Mouse (Mus musculus) heart, embryonic 16.5 days (tissue): ENCODE measurements around the gene Slc25a36. TPM values are rescaled to one million over a fixed set of nuclear protein-coding genes. Genes with fewer than 3 reads are reported as not detected.
A peak's percentile ranks its signal among the peaks of the same experiment; 100 is the strongest.

ENCODE experiments used
- ATAC-seq: fragments of 200-750 bp; cut with Nextera tagmentation; replicated peaks from 2 replicates; pipeline ENCODE4 v1.8.0; 2017; ENCODE audit warnings: moderate number of reproducible peaks; ENCODE audit not compliant: insufficient read depth, low FRiP score; ENCODE audit errors: extremely low read depth
- H3K27ac ChIP-seq: fragments of 300-500 bp; sonication (generic); 2 replicates; pipeline ENCODE4 v1.5.1; 2014; ENCODE audit warnings: mild to moderate bottlenecking, low read length, control low read depth, moderate library complexity
- H3K27me3 ChIP-seq: fragments of 300-500 bp; sonication (generic); 2 replicates; pipeline ENCODE4 v1.6.1; 2014; ENCODE audit warnings: low read length, mixed read lengths; ENCODE audit not compliant: control insufficient read depth, insufficient read depth
- H3K36me3 ChIP-seq: fragments of 300-500 bp; sonication (generic); 2 replicates; pipeline ENCODE4 v1.6.1; 2014; ENCODE audit not compliant: control insufficient read depth, insufficient read depth
- H3K4me1 ChIP-seq: fragments of 300-500 bp; sonication (generic); 2 replicates; pipeline ENCODE4 v1.6.1; 2014; ENCODE audit warnings: low read length, mixed read lengths; ENCODE audit not compliant: control insufficient read depth, insufficient read depth
- H3K4me2 ChIP-seq: fragments of 300-500 bp; sonication (generic); 2 replicates; pipeline ENCODE4 v1.6.1; 2014; ENCODE audit warnings: low read depth, mild to moderate bottlenecking, control low read depth, low read length
- H3K4me3 ChIP-seq: fragments of 300-500 bp; sonication (generic); 2 replicates; pipeline ENCODE4 v1.5.1; 2014; ENCODE audit warnings: mild to moderate bottlenecking, control low read depth, low read length
- H3K9ac ChIP-seq: fragments of 300-500 bp; sonication (generic); 2 replicates; pipeline ENCODE4 v1.6.1; 2014; ENCODE audit warnings: low read length, control low read depth
- H3K9me3 ChIP-seq: fragments of 300-500 bp; sonication (generic); replicated peaks from 2 replicates; pipeline ENCODE4 v1.6.1; 2016; ENCODE audit warnings: low read length; ENCODE audit not compliant: control insufficient read depth
- WGBS: fragments of 180-500 bp; shearing (Covaris S2); extraction: QIAGEN DNeasy Blood & Tissue Kit; methylation state at CpG from one replicate; pipeline ENCODE4 v1.1.7; 2014; 5-methylcytosine and 5-hydroxymethylcytosine counted together
- polyA plus RNA-seq: library from polyadenylated mRNA; unstranded; fragments of >200 nt; fragmentation: Nextera tagmentation; extraction: Ambion mirVana; gene quantifications from 2 replicates; pipeline ENCODE4 v1.2.1, GENCODE M21; 2015

Gene Slc25a36
- polyA plus RNA-seq, 1 experiment from 2014 or later = 42.3 TPM

DNA sequence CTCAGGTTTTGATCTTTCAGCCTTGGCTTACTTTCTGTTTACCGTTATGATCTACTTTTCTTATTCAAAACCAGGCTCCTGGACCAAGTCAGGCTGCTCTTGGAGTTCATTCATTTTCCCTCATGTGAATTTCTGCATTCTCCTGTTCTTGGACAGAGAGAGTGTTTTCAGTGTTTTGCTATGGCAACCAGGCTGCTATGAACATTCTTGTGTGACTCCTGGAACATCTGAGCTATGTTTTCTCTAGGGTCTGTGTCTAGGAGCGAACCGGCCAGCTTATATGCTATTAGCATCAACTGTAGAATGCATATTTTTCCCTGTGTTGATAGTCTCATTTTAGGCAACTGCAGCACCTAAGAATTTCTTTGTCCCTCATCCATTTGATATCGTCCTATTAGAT, 45.1 kb downstream of the Slc25a36 start:
- Histone ChIP-seq H3K9me3 (no peaks in the 10 kb centered on the region), H3K27ac (no peak overlapping the region), H3K4me3 (no peak overlapping the region), H3K27me3 (no peaks in the 10 kb centered on the region), H3K4me1 (peaks cover 2% of the 10 kb centered on the region; the same call in 1 of the 2 replicates), H3K4me2 (no peak overlapping the region), H3K9ac (no peak overlapping the region), H3K36me3 (no peaks in the 10 kb centered on the region)
- ATAC-seq = no peak
- WGBS = 73% methylated on average over 4 of the region's 4 CpGs

DNA sequence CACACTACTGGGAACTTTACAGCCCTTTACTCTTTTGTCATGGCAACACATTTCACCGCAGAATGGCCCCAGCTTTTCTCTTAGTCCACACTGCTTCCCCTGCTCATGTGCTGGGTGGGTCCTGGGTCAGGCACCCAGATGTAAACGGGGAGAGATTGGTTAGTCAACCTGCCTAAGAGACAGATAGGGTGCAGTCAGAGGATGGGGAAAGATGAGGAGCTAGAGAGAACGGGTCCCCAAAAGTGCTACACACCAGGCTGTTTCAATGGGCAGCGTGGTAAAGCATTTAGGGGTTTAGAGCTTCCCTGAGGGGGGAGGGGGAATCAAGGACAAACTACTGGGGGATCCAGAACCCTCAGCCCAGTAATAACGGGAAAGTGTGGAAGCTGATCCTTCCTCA, 45.7 kb downstream of the Slc25a36 start:
- ATAC-seq = no peak
- no peak overlapping the region for H3K4me3 ChIP-seq
- 66% methylated on average over 5 of the region's 5 CpGs for WGBS

DNA sequence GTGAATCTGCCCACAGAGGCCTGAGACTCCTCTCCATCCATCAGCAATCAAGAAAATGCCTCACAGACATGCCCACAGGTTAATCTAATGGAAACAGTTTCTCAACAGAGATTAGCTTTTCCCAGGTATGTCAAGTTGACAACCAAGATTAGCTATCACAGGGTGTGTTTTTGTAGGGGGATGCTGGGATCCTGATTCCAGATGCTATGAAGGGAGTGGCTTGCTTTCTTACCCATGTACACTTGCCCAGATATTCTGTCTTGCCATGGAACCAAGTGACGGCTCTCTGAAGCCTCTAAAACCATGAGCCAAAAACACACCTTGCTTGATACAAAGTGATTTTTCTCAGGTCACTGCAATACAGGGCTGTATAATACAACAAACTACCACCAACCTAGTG, 46.8 kb downstream of the Slc25a36 start:
- Histone ChIP-seq H3K36me3 (no peaks in the 10 kb centered on the region), H3K9ac (no peak overlapping the region), H3K27ac (no peak overlapping the region), H3K4me1 (peaks cover 3% of the 10 kb centered on the region; the same call in 1 of the 2 replicates), H3K4me3 (no peak overlapping the region), H3K4me2 (no peak overlapping the region), H3K27me3 (no peaks in the 10 kb centered on the region), H3K9me3 (no peaks in the 10 kb centered on the region)
- no peak for ATAC-seq
- WGBS = 84% methylated on average over 1 of the region's 1 CpGs

More for the DNA sequence above, 45.7 kb downstream of the Slc25a36 start:
- no peaks in the 10 kb centered on the region for H3K9me3 ChIP-seq
- no peak overlapping the region for H3K9ac ChIP-seq
- H3K4me1 ChIP-seq = peaks cover 3% of the 10 kb centered on the region; the same call in 1 of the 2 replicates
- no peaks in the 10 kb centered on the region for H3K27me3 ChIP-seq
- H3K27ac ChIP-seq = no peak overlapping the region
- no peak overlapping the region for H3K4me2 ChIP-seq
- H3K36me3 ChIP-seq = no peaks in the 10 kb centered on the region

DNA sequence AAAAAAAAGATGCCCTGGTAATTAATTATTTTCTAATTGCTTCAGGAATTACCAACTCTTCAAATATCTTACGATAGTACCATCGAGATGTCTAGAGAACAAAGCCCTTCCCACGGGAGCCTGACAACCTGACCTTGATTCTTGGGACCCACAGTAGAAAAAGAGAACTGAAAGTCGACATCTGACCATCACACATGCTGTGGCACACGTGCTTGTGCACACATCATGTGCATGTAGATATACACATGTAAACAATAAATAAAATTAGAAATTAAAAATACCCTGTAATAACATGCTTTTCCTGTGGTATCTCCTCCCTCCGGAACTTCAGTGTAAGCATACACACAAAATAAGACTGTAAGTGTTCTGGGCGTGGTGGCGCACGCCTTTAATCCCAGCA, 49.3 kb downstream of the Slc25a36 start:
- 90% methylated on average over 9 of the region's 9 CpGs for WGBS
- Histone ChIP-seq H3K4me3 (no peak overlapping the region), H3K27me3 (no peaks in the 10 kb centered on the region), H3K4me1 (peaks cover 6% of the 10 kb centered on the region), H3K27ac (no peak overlapping the region), H3K9ac (no peak overlapping the region), H3K4me2 (no peak overlapping the region), H3K9me3 (no peaks in the 10 kb centered on the region), H3K36me3 (no peaks in the 10 kb centered on the region)
- no peak for ATAC-seq

DNA sequence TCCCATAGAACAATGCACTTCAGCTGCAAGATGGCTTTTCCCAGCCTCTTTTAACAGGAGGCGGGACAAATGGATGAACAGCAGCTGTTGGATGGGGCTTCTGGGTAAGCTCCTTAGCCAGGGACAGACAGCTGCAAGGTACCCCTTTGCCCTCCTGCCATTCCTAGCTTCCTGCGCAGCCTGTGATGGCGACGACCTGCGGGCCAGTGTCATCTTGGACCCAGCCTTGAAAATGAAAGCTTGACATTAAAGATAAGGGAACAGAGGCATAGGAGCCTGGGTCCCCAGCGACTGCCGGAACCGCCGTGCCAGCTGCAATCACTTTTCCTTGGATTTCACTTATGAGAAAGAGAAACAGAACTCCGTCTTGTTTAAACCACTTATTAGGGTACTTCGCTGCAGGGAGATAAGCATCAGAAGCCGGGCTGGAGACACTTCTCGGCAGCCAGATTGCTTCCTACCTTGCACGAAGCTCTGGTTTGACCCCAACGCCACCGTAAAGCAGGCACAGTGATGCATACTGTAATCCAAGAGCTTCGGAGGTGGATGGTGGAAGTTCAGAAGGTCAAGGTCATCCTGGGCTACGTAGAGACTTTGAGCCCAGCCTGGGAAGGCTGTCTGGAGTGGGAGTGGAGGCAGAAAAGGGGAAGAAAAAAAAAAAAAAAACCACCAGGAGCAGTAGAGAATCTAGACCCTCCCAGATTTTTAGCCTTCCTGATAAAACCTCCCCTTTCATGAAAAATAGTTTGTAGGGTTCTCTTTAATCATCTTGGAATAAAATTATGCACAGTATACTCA, 54.2 kb downstream of the Slc25a36 start:
- H3K4me2 ChIP-seq = peak overlapping the region; percentile 63
- H3K36me3 ChIP-seq = no peaks in the 10 kb centered on the region
- H3K4me3 ChIP-seq = peak overlapping the region; percentile 38
- peaks cover 13% of the 10 kb centered on the region for H3K4me1 ChIP-seq
- H3K27me3 ChIP-seq = no peaks in the 10 kb centered on the region
- no peaks in the 10 kb centered on the region for H3K9me3 ChIP-seq
- H3K9ac ChIP-seq = peak overlapping the region; percentile 32
- no peak for ATAC-seq
- H3K27ac ChIP-seq = no peak overlapping the region
- WGBS = 33% methylated on average over 18 of the region's 18 CpGs

DNA sequence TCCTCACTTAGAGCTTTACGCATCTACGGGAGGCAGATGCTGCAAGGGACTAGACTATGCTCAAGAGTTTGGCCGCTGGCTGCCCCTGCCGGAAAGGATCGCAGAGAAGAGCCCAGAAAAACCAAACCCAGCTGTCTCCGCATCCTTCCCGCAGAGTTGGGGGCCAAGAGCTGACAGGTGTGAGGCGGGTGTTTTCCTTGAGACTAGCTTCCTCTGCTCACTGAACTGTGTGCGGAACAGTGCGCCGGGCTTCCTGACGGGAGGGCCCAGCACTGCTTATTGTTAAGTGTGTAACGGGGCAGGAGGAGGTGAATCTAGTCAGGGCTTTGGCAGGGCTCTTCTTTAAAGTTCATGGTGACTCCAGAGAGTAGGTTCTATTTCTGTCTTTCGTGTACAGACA, 55.1 kb downstream of the Slc25a36 start:
- H3K36me3 ChIP-seq = no peaks in the 10 kb centered on the region
- H3K27ac ChIP-seq = no peak overlapping the region
- H3K4me1 ChIP-seq = peaks cover 10% of the 10 kb centered on the region
- no peak overlapping the region for H3K4me2 ChIP-seq
- ATAC-seq = 0 out of 2 replicates have a peak, but pooled peaks have one; percentile 14
- H3K9ac ChIP-seq = no peak overlapping the region
- no peak overlapping the region for H3K4me3 ChIP-seq
- H3K9me3 ChIP-seq = no peaks in the 10 kb centered on the region
- 61% methylated on average over 14 of the region's 14 CpGs for WGBS
- no peaks in the 10 kb centered on the region for H3K27me3 ChIP-seq

DNA sequence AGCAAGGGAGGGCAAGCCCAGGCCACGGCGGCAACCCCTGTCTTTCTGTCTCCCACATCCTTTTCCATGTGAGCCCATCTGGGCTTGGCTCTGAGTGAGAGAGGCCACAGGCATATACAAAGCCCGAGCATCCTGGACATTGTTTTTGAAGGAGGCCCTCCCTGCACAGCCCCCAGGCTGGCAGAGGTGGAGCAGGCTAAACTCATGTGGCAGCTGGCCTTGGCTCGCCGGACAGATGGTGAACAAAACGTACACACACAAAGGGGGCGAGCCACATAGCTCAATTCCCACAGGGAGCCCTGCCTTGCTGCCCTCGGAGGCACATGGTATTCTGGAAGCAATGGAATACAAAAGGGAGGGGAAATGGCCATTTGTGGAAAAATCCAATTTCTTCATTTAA, 59.8 kb downstream of the Slc25a36 start:
- Histone ChIP-seq H3K4me1 (peaks cover 3% of the 10 kb centered on the region), H3K36me3 (no peaks in the 10 kb centered on the region), H3K9ac (no peak overlapping the region), H3K27me3 (no peaks in the 10 kb centered on the region), H3K27ac (no peak overlapping the region), H3K9me3 (no peaks in the 10 kb centered on the region; the same call in 1 of the 2 replicates), H3K4me2 (no peak overlapping the region), H3K4me3 (no peak overlapping the region)
- 61% methylated on average over 8 of the region's 8 CpGs for WGBS
- no peak for ATAC-seq

DNA sequence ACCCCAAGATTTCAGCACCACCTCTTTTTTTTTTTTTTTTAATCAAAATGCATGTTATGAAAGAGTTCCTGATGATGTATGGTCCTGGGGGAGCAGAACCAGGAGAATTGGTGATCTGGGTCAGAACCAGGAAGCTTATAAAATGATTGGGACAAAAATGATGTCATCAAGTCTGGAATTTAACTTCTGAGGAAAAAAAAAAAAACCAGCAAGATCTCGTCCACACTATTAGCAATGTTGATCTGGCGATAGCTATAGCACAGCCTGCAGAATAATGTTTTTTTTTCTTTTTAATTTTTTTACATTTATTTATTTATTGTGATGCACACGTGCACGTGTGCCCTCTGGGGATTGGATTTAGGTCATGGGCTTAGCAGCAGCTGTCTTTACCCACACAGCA, 64.7 kb downstream of the Slc25a36 start:
- Histone ChIP-seq H3K36me3 (no peaks in the 10 kb centered on the region), H3K4me3 (no peak overlapping the region), H3K9me3 (no peaks in the 10 kb centered on the region; the same call in 1 of the 2 replicates), H3K27me3 (no peaks in the 10 kb centered on the region), H3K9ac (no peak overlapping the region), H3K4me2 (no peak overlapping the region), H3K4me1 (no peaks in the 10 kb centered on the region), H3K27ac (no peak overlapping the region)
- no peak for ATAC-seq
- WGBS = 83% methylated on average over 4 of the region's 4 CpGs

DNA sequence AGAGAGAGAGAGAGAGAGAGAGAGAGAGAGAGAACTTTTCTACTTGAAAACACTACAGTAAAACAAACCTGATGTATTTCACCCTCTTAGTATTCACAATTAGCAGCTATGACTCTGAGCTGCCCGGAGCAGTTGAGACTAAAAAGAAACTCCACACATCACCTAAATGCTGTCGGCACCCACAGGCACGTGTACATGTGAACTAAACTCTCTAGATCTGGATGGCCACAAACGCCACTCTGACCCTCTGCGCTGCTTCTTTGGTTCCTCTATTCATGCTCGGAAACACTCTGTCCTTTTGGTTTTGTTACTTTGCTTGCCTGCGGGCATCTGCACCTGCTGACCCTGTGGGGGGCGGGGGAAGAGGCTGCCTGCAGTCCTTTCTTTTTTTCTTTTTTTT, 69.3 kb downstream of the Slc25a36 start:
- peaks cover 4% of the 10 kb centered on the region; the same call in 1 of the 2 replicates for H3K4me1 ChIP-seq
- ATAC-seq = no peak
- H3K4me2 ChIP-seq = no peak overlapping the region
- H3K9ac ChIP-seq = no peak overlapping the region
- H3K27me3 ChIP-seq = no peaks in the 10 kb centered on the region
- whole genome bisulfite sequencing = 62% methylated on average over 8 of the region's 8 CpGs
- no peak overlapping the region for H3K27ac ChIP-seq
- H3K4me3 ChIP-seq = no peak overlapping the region
- H3K36me3 ChIP-seq = no peaks in the 10 kb centered on the region
- H3K9me3 ChIP-seq = no peaks in the 10 kb centered on the region
